Comparison of ENCODE assay signal across 16 mouse cellular contexts in the genomic region with DNA sequence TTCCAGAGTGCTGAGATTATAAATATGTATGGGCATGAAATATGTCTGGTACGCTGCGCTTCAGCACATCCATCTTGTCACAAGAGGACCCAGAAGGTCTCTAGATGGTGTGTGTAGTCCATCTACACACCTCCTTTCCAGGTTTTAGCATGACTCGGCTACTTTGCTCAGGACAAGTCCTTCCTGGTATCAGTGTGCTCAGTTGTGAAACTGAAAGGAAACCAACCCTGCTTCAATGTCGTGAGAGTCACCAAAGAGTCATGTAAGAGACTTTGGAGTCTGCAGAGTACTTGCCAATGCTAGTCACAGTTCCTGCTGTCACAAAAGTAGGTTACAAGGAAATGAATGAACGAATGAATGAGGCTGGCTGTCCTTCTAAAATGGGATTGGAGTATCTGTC.
A peak's percentile ranks its signal among the peaks of the same experiment; 100 is the strongest.
DNase-seq lines count a peak whose midpoint lies in the region; ATAC-seq lines count a peak whose summit lies in the region.
"Had no signal": no experiment of that assay in that cellular context is flagged by ENCODE, and none has a peak within 500 bp of the region (broad histone marks: within the 10 kb centered on the region; RNA-seq: fewer than 3 reads in every experiment).

No protein-coding gene starts in this region.

- peak; percentile 24 for DNase-seq in adipocyte (ENCODE audit: low spot score)
- peak; percentile 22 for DNase-seq in large intestine, adult 2 months (ENCODE audit: low read depth, low spot score)
- DNase-seq in retina, embryonic 14.5 days (ENCODE audit: low spot score) = no peak
- DNase-seq in spleen, postnatal 14 days (ENCODE audit: low spot score in 2 of 2) = no peak
- no peak for DNase-seq in layer of hippocampus, adult 18-20 months (ENCODE audit: low spot score in 2 of 2)
- DNase-seq: adrenal gland, postnatal 14 days; B cell, adult 2 months; cerebellum, adult 11-12 months; cerebellum, adult 9-10 months; cerebellum, postnatal 36 days; gastrocnemius, postnatal 36 days; heart, adult 18-20 months; heart, postnatal 14 days had no signal

- ATAC-seq in granulocyte monocyte progenitor cell, adult 5-6 weeks (replicated peaks; ENCODE audit: poor library complexity, severe bottlenecking) = 0 out of 2 replicates have a peak, but pooled peaks have one; percentile 31
- ATAC-seq: CD4-positive, CD25-positive, alpha-beta regulatory T cell, adult 4 months; forebrain, embryonic 15.5 days had no signal

- 54% methylated on average over 5 of the region's 5 CpGs for WGBS in large intestine, adult 2 months

Comparison
In these comparisons a context has a peak if more than half of its experiments do, and no peak if none do; other contexts are left out.
1. DNase-seq: peak in adipocyte (single experiment) and large intestine, adult 2 months (single experiment); none in retina, embryonic 14.5 days (single experiment), spleen, postnatal 14 days (0 of 2) and layer of hippocampus, adult 18-20 months (0 of 2).